Mouse (Mus musculus) erythroid progenitor cell, adult 5-6 weeks (primary cell): ENCODE results near the gene Pde6b. TPM values are rescaled to one million over a fixed set of nuclear protein-coding genes. Genes with fewer than 3 reads are reported as not detected.

Experiments
- ATAC-seq: replicated peaks from 2 replicates; pipeline ENCODE4 v1.8.0; 2016; ENCODE audit warnings: moderate number of reproducible peaks, mild to moderate bottlenecking, moderate TSS enrichment, inconsistent platforms; ENCODE audit not compliant: poor library complexity, low FRiP score, severe bottlenecking
- total RNA-seq, 2 experiments: library from RNA; stranded (forward) in 1 of 2; stranded (reverse) in 1 of 2; fragments of 150-400 nt in 1 of 2; fragments of 186-747, 209-891 nt in 1 of 2; gene quantifications; 2 replicates each; pipeline versions ENCODE4 v1.2.3 to v1.2.4; 2015 to 2017; ENCODE audit warnings: low replicate concordance in 2 of 2

Gene Pde6b
- total RNA-seq, 2 experiments from 2014 or later, result not detected

- no peak for ATAC-seq
Measured at GRCm38 (mm10) chr5:108458706-108459105, 70.5 kb downstream of the Pde6b start.

- ATAC-seq, result no peak
Measured at GRCm38 (mm10) chr5:108460461-108460860, 72.3 kb downstream of the Pde6b start.

- peak; percentile 93 for ATAC-seq
Measured at GRCm38 (mm10) chr5:108461082-108462065, 73.2 kb downstream of the Pde6b start, which contains the start of gene Pcgf3. Gene Pcgf3, plus strand, starts transcription at chr5:108461232.

GRCm38 (mm10) chr5:108462446-108462845 lies 74.3 kb downstream of the Pde6b start:
- ATAC-seq, result no peak

GRCm38 (mm10) chr5:108465131-108465891 lies 77.1 kb downstream of the Pde6b start:
- no peak for ATAC-seq

- ATAC-seq, result no peak
Measured at GRCm38 (mm10) chr5:108466647-108467046, 78.5 kb downstream of the Pde6b start.

GRCm38 (mm10) chr5:108469617-108470016 lies 81.4 kb downstream of the Pde6b start:
- no peak for ATAC-seq

GRCm38 (mm10) chr5:108473737-108474136 lies 85.5 kb downstream of the Pde6b start:
- ATAC-seq, result no peak

GRCm38 (mm10) chr5:108475977-108476376 lies 87.8 kb downstream of the Pde6b start:
- no peak for ATAC-seq

Other genes starting within 250 kb of the Pde6b start
- 40.7 and 42.2 TPM in 2 replicates for gene Dr1, start 119.5 kb upstream of the Pde6b start, total RNA-seq (2015; ENCODE audit: low replicate concordance)
- gene Dr1, start 119.5 kb upstream of the Pde6b start, total RNA-seq (2017; ENCODE audit: low replicate concordance), result 23.1 and 27.9 TPM in 2 replicates
- 2.5 and 3.2 TPM in 2 replicates for gene Pigg, start 75.8 kb upstream of the Pde6b start, total RNA-seq (2015; ENCODE audit: low replicate concordance)
- gene Pigg, start 75.8 kb upstream of the Pde6b start, total RNA-seq (2017; ENCODE audit: low replicate concordance), result 2.7 and 4.5 TPM in 2 replicates
- gene Gm42517, start 20.5 kb upstream of the Pde6b start, total RNA-seq (2015; ENCODE audit: low replicate concordance), result 0.72 TPM in 1 of 2 replicates, not detected in the other
- gene Gm42517, start 20.5 kb upstream of the Pde6b start, total RNA-seq (2017; ENCODE audit: low replicate concordance), result not detected in 2 replicates
- 82.6 and 126 TPM in 2 replicates for gene Atp5k, start 46.1 kb downstream of the Pde6b start, total RNA-seq (2015; ENCODE audit: low replicate concordance)
- 60.6 and 96.3 TPM in 2 replicates for gene Atp5k, start 46.1 kb downstream of the Pde6b start, total RNA-seq (2017; ENCODE audit: low replicate concordance)
- not detected in 2 replicates for gene Mfsd7a, start 60.5 kb downstream of the Pde6b start, total RNA-seq (2015; ENCODE audit: low replicate concordance)
- 1.0 TPM in 1 of 2 replicates, not detected in the other for gene Mfsd7a, start 60.5 kb downstream of the Pde6b start, total RNA-seq (2017; ENCODE audit: low replicate concordance)
- gene Pcgf3, start 72.8 kb downstream of the Pde6b start, total RNA-seq (2015; ENCODE audit: low replicate concordance), result 17.2 and 21.3 TPM in 2 replicates
- 9.0 and 10.4 TPM in 2 replicates for gene Pcgf3, start 72.8 kb downstream of the Pde6b start, total RNA-seq (2017; ENCODE audit: low replicate concordance)
- gene Cplx1, start 161.6 kb downstream of the Pde6b start, total RNA-seq (2015; ENCODE audit: low replicate concordance), result 1.7 TPM in 1 of 2 replicates, not detected in the other
- not detected in 2 replicates for gene Cplx1, start 161.6 kb downstream of the Pde6b start, total RNA-seq (2017; ENCODE audit: low replicate concordance)
- 50.8 and 63.3 TPM in 2 replicates for gene Gak, start 241.4 kb downstream of the Pde6b start, total RNA-seq (2015; ENCODE audit: low replicate concordance)
- gene Gak, start 241.4 kb downstream of the Pde6b start, total RNA-seq (2017; ENCODE audit: low replicate concordance), result 61.4 and 69.4 TPM in 2 replicates
- gene Tmem175, start 241.4 kb downstream of the Pde6b start, total RNA-seq (2015; ENCODE audit: low replicate concordance), result 2.9 and 8.4 TPM in 2 replicates
- gene Tmem175, start 241.4 kb downstream of the Pde6b start, total RNA-seq (2017; ENCODE audit: low replicate concordance), result 2.8 and 7.9 TPM in 2 replicates